Mouse (Mus musculus) ES-E14 (cell line): ENCODE measurements around the gene Pex1. TPM values are rescaled to one million over a fixed set of nuclear protein-coding genes. Genes with fewer than 3 reads are reported as not detected.

Experiments used
- DNase-seq: peaks from one replicate; pipeline ENCODE4 v3.0.0-alpha.2; 2013; ENCODE audit warnings: low read depth, low spot score
- H3K27ac ChIP-seq: 2 replicates; pipeline ENCODE4 v1.5.1; 2012; ENCODE audit warnings: low read depth, mild to moderate bottlenecking, low read length, moderate library complexity, mixed read lengths; ENCODE audit not compliant: poor library complexity, insufficient read depth, severe bottlenecking
- H3K36me3 ChIP-seq: 2 replicates; pipeline ENCODE4 v1.6.1; 2012; ENCODE audit warnings: mild to moderate bottlenecking, low read length, moderate library complexity, mixed read lengths; ENCODE audit not compliant: control insufficient read depth, poor library complexity, insufficient read depth, severe bottlenecking
- H3K4me1 ChIP-seq, 2 experiments: fragments of 150-350 bp in 1 of 2; sonication (generic) in 1 of 2; 2 replicates each; pipeline ENCODE4 v1.6.1; 2012; ENCODE audit warnings: low read length in 2 of 2, mild to moderate bottlenecking in 1 of 2, mixed read lengths in 1 of 2; ENCODE audit not compliant: control insufficient read depth in 2 of 2, insufficient read depth in 2 of 2, poor library complexity in 1 of 2
- H3K4me3 ChIP-seq, 2 experiments: fragments of 150-350 bp in 1 of 2; sonication (generic) in 1 of 2; 2 replicates each; pipeline ENCODE4 v1.5.1; 2012; ENCODE audit warnings: low read length in 2 of 2, low read depth in 1 of 2, mild to moderate bottlenecking in 1 of 2, mixed read lengths in 1 of 2; ENCODE audit not compliant: insufficient read depth in 1 of 2, poor library complexity in 1 of 2, severe bottlenecking in 1 of 2
- H3K9ac ChIP-seq: 2 replicates; pipeline ENCODE4 v1.6.1; 2012; ENCODE audit warnings: low read depth, mild to moderate bottlenecking, low read length, mixed read lengths; ENCODE audit not compliant: poor library complexity, insufficient read depth, severe bottlenecking
- H3K9me3 ChIP-seq: fragments of 150-350 bp; sonication (generic); 2 replicates; pipeline ENCODE4 v1.6.1; 2012; ENCODE audit warnings: low read depth, mild to moderate bottlenecking, low read length; ENCODE audit not compliant: control insufficient read depth, insufficient read depth
- CHD2 ChIP-seq: IDR thresholded peaks from 2 replicates; pipeline ENCODE4 v1.6.1; 2014; ENCODE audit warnings: mild to moderate bottlenecking, low read depth, low read length, inconsistent platforms
- HCFC1 ChIP-seq: IDR thresholded peaks from 2 replicates; pipeline ENCODE4 v1.6.1; 2012; ENCODE audit warnings: low read length, inconsistent platforms, borderline replicate concordance; ENCODE audit not compliant: insufficient read depth
- MAFK ChIP-seq: IDR thresholded peaks from 2 replicates; pipeline ENCODE4 v1.6.1; 2014; ENCODE audit warnings: mild to moderate bottlenecking, low read depth, low read length, inconsistent platforms; ENCODE audit not compliant: insufficient read depth
- ZC3H11A ChIP-seq: IDR thresholded peaks from 2 replicates; pipeline ENCODE4 v1.6.1; 2012; ENCODE audit warnings: low read depth, mild to moderate bottlenecking, inconsistent platforms, low read length, borderline replicate concordance
- ZNF384 ChIP-seq: IDR thresholded peaks from 2 replicates; pipeline ENCODE4 v1.6.1; 2012; ENCODE audit warnings: low read depth, low read length, inconsistent platforms
- in situ Hi-C, 2 experiments: fragments of 600-800 bp; cut with MboI; formaldehyde crosslinking; loops; one replicate each; pipeline ENCODE4 v1.15.1; 2025; ENCODE audit warnings: low sequenced_read_pairs in 2 of 2, inconsistent platforms in 1 of 2; ENCODE audit not compliant: unreplicated experiment in 2 of 2
- total RNA-seq: library from RNA; depleted of rRNA; stranded (reverse); fragments of 300-350 nt; gene quantifications from 2 replicates; pipeline ENCODE4 v1.2.3, GENCODE M21; 2012

Gene Pex1
- total RNA-seq, 1 experiment, result 12.9 TPM

- H3K9me3 ChIP-seq, result no peaks in the 10 kb centered on the region
- peaks cover 0 to 2% of the 10 kb centered on the region in 2 experiments; a peak in 1 of 4 replicates for H3K4me1 ChIP-seq
- peak overlapping the region; percentile 73 to 94 for H3K4me3 ChIP-seq
- H3K27ac ChIP-seq, result no peak overlapping the region
- H3K9ac ChIP-seq, result no peak overlapping the region; the same call in 1 of the 2 replicates
- in situ Hi-C loops, result no loop called here
- no peaks in the 10 kb centered on the region for H3K36me3 ChIP-seq
- TF ChIP-seq ZNF384 (no peak), MAFK (no peak), ZC3H11A (no peak), HCFC1 (no peak), CHD2 (no peak)
- DNase-seq, result no peak
Measured at GRCm38 (mm10) chr5:3597171-3597570, 1.3 kb downstream of the Pex1 start.

GRCm38 (mm10) chr5:3598766-3599165, 2.9 kb downstream of the Pex1 start:
- Histone ChIP-seq H3K36me3 (no peaks in the 10 kb centered on the region), H3K27ac (no peak overlapping the region), H3K9ac (no peak overlapping the region), H3K4me1 (peaks cover 0 to 2% of the 10 kb centered on the region in 2 experiments; a peak in 1 of 4 replicates), H3K4me3 (no peak overlapping the region), H3K9me3 (no peaks in the 10 kb centered on the region)
- in situ Hi-C loops, result no loop called here
- no peak for DNase-seq
- TF ChIP-seq CHD2, result no peak
- TF ChIP-seq ZNF384, result no peak
- no peak for TF ChIP-seq ZC3H11A
- no peak for TF ChIP-seq HCFC1
- no peak for TF ChIP-seq MAFK

GRCm38 (mm10) chr5:3600298-3600697, 4.4 kb downstream of the Pex1 start:
- Histone ChIP-seq H3K9me3 (no peaks in the 10 kb centered on the region), H3K27ac (no peak overlapping the region), H3K4me1 (no peaks in the 10 kb centered on the region), H3K36me3 (peaks cover 1% of the 10 kb centered on the region; the same call in 1 of the 2 replicates), H3K9ac (no peak overlapping the region), H3K4me3 (no peak overlapping the region)
- TF ChIP-seq ZC3H11A (no peak), CHD2 (no peak), ZNF384 (no peak), HCFC1 (no peak), MAFK (no peak)
- no peak for DNase-seq
- in situ Hi-C loops, result no loop called here

GRCm38 (mm10) chr5:3600790-3601189, 4.9 kb downstream of the Pex1 start:
- H3K36me3 ChIP-seq, result peaks cover 2% of the 10 kb centered on the region; the same call in 1 of the 2 replicates
- in situ Hi-C loops, result no loop called here
- no peaks in the 10 kb centered on the region for H3K9me3 ChIP-seq
- H3K27ac ChIP-seq, result no peak overlapping the region
- DNase-seq, result no peak
- TF ChIP-seq HCFC1 (no peak), ZC3H11A (no peak), ZNF384 (no peak), CHD2 (no peak), MAFK (no peak)
- no peaks in the 10 kb centered on the region for H3K4me1 ChIP-seq
- H3K4me3 ChIP-seq, result no peak overlapping the region
- H3K9ac ChIP-seq, result no peak overlapping the region

GRCm38 (mm10) chr5:3607114-3607513, 11.2 kb downstream of the Pex1 start:
- H3K4me3 ChIP-seq, result no peak overlapping the region

More at GRCm38 (mm10) chr5:3607114-3607513, 11.2 kb downstream of the Pex1 start:
- H3K4me1 ChIP-seq, result no peaks in the 10 kb centered on the region
- H3K9ac ChIP-seq, result no peak overlapping the region
- TF ChIP-seq ZC3H11A (no peak), MAFK (no peak), ZNF384 (no peak), HCFC1 (no peak), CHD2 (no peak)
- no peak overlapping the region for H3K27ac ChIP-seq
- H3K9me3 ChIP-seq, result no peaks in the 10 kb centered on the region
- no peak for DNase-seq
- in situ Hi-C loops, result no loop called here
- peaks cover 10% of the 10 kb centered on the region for H3K36me3 ChIP-seq
